Comparison of ENCODE assay signal across 8 mouse cellular contexts in the genomic region with DNA sequence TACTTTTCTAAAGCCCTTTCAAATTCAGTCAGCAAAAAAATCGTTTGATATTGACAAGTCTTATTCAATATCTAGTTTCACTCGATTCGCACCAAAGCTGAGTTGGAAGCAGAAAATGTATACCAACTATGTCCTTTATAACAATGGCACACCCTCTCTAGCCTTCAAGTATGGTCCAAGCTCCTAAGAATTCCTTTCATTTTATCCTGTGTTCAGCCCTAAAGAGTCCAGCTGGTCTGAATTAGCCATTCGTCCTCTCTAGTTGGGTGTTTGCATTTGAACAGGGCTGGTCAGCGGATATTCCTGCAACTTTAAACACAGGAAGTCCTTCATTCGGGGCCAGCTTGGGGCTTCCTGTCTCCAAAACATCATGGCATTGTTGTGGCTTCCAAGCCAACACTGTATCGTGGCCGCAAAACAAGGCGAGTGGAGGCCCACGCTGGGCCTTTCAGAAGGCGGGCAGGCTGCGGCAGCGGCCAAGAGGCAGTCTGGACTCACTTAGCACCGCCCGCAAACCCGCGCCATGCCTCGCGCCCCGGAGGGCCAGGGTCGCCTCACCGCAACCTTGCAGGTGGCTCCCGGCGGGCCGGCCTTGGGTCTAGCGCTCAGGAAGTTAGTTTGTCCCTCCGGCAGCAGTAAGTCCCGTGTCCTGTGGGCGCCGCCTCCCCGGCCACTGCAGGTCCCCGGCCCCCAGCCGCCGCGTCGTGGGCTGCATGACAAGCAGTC.
DNase-seq lines count a peak whose midpoint lies in the region; ATAC-seq and TF ChIP-seq lines count a peak whose summit lies in the region.

No protein-coding gene starts in this region.

- H3K36me3 ChIP-seq in thymus, adult 2 months (ENCODE audit: control insufficient read depth, insufficient read depth, low read length), result no peaks in the 10 kb centered on the region
- H3K36me3 ChIP-seq in forebrain, embryonic 15.5 days, result no peaks in the 10 kb centered on the region
- H3K36me3 ChIP-seq in neural tube, embryonic 13.5 days, result 0 out of 2 replicates have a peak, but pooled peaks cover 2% of the 10 kb centered on the region

- H3K9me3 ChIP-seq in forebrain, embryonic 15.5 days, result no peaks in the 10 kb centered on the region
- no peaks in the 10 kb centered on the region for H3K9me3 ChIP-seq in neural tube, embryonic 13.5 days

- TF ChIP-seq POLR2A in thymus, adult 2 months (IDR thresholded peaks at IDR 0.05; ENCODE audit: control insufficient read depth, extremely low read depth, insufficient read depth, low read length, poor library complexity), result 0 out of 2 replicates have a peak, but pooled peaks have one; percentile 33

- peak overlapping the region; percentile 54 for H3K4me3 ChIP-seq in thymus, adult 2 months (ENCODE audit: control insufficient read depth, insufficient read depth, low read length)
- peak overlapping the region; percentile 63 for H3K4me3 ChIP-seq in forebrain, embryonic 15.5 days
- H3K4me3 ChIP-seq in neural tube, embryonic 13.5 days, result peak overlapping the region; percentile 71

- 3% methylated on average over 36 of the region's 36 CpGs for WGBS in thymus, adult 2 months
- WGBS in forebrain, embryonic 15.5 days, result 2% methylated on average over 36 of the region's 36 CpGs
- 3% methylated on average over 36 of the region's 36 CpGs for WGBS in neural tube, embryonic 13.5 days

- H3K27ac ChIP-seq in thymus, adult 2 months (ENCODE audit: control insufficient read depth, insufficient read depth, low read length), result no peak overlapping the region
- peak overlapping the region; percentile 86 for H3K27ac ChIP-seq in forebrain, embryonic 15.5 days (replicated peaks)
- peak overlapping the region; percentile 95 for H3K27ac ChIP-seq in neural tube, embryonic 13.5 days (replicated peaks)

- no peaks in the 10 kb centered on the region for H3K27me3 ChIP-seq in thymus, adult 2 months (ENCODE audit: control insufficient read depth, insufficient read depth, low read length)
- H3K27me3 ChIP-seq in forebrain, embryonic 15.5 days, result no peaks in the 10 kb centered on the region
- no peaks in the 10 kb centered on the region for H3K27me3 ChIP-seq in neural tube, embryonic 13.5 days

- no peak; the same call in 1 of the 2 replicates for ATAC-seq in forebrain, embryonic 15.5 days (replicated peaks)
- ATAC-seq in neural tube, embryonic 13.5 days (ENCODE audit: low read depth), result no peak; the same call in none of the 2 replicates

- H3K4me1 ChIP-seq in thymus, adult 2 months (replicated peaks; ENCODE audit: control insufficient read depth, insufficient read depth, low read length), result peaks cover 16% of the 10 kb centered on the region
- peaks cover 55% of the 10 kb centered on the region for H3K4me1 ChIP-seq in forebrain, embryonic 15.5 days
- peaks cover 60% of the 10 kb centered on the region for H3K4me1 ChIP-seq in neural tube, embryonic 13.5 days (replicated peaks)

- H3K4me2 ChIP-seq in forebrain, embryonic 15.5 days (replicated peaks), result peak overlapping the region; percentile 80
- peak overlapping the region; percentile 80 for H3K4me2 ChIP-seq in neural tube, embryonic 13.5 days

- TF ChIP-seq CTCF in thymus, adult 2 months (IDR thresholded peaks at IDR 0.05; ENCODE audit: borderline replicate concordance, control insufficient read depth, extremely low read depth, insufficient read depth, low read length, poor library complexity), result no peak

- H3K9ac ChIP-seq in forebrain, embryonic 15.5 days (replicated peaks), result peak overlapping the region; percentile 62
- peak overlapping the region; percentile 78 for H3K9ac ChIP-seq in neural tube, embryonic 13.5 days

- no peak for DNase-seq in thymus, adult 2 months
- DNase-seq in thymus, adult 18-20 months, result no peak
- peak; percentile 20 for DNase-seq in cerebellum, adult 11 months
- DNase-seq in induced T-regulatory cell, adult 2 months (ENCODE audit: low read depth), result peak; percentile 49
- DNase-seq in lung, adult 18-20 months, result peak; percentile 62 to 73
- DNase-seq in urinary bladder, adult 2 months (ENCODE audit: low spot score), result no peak

Comparison
In these comparisons a context has a peak if more than half of its experiments do, and no peak if none do; other contexts are left out.
1. DNase-seq: peak in cerebellum, adult 11 months (single experiment), induced T-regulatory cell, adult 2 months (single experiment) and lung, adult 18-20 months (2 of 2); none in thymus, adult 2 months (single experiment), thymus, adult 18-20 months (0 of 2) and urinary bladder, adult 2 months (single experiment).
2. Peak in every context shown above with its lines, with median percentiles within 50 percentile points of each other: H3K4me3 ChIP-seq.